Mouse (Mus musculus): ENCODE data around the gene Flvcr1.

DNA sequence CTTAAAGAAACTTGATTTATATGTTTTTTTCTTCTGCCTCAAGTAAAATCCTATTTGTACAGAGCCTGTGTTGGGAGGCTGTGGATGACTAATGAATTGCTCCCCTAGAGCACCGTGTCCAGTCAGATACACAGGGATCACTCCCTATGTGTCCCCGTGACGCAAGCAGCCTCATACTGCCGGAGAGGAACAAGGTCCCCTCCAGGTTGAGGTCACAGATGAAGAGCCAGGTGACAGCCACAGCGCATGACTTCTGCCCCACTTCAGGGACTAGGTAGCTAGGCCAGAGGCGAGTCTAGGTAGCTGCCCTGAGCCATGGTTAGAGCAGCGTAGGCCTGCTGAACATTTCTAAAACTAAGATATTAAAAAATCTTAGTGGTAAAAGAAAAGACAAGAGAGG, 57.9 kb downstream of the Flvcr1 start:
- TF ChIP-seq POLR2A (IDR thresholded peaks at IDR 0.05; ENCODE audit: extremely low read depth, insufficient read depth, low read length) (no peak), CTCF (IDR thresholded peaks at IDR 0.05; ENCODE audit: low read depth, low read length) (no peak)

Measured in liver, adult 2 months (tissue).